Comparison of ENCODE assay signal across 15 mouse cellular contexts in genomic region chr1:151646380-151646779, GRCm38 (mm10).
A peak's percentile ranks its signal among the peaks of the same experiment; 100 is the strongest.
DNase-seq lines count a peak whose midpoint lies in the region.
"Had no signal": no experiment of that assay in that cellular context is flagged by ENCODE, and none has a peak within 500 bp of the region (broad histone marks: within the 10 kb centered on the region; RNA-seq: fewer than 3 reads in every experiment).

No protein-coding gene starts in this region.

- DNase-seq in heart, adult 11 months, result peak; percentile 45
- no peak for DNase-seq in heart, adult 9 months (ENCODE audit: low spot score in 2 of 2)
- peak; percentile 62 for DNase-seq in NIH3T3 (ENCODE audit: low read depth)
- DNase-seq in brain, adult 2 months (ENCODE audit: low read depth, low spot score), result peak; percentile 32
- DNase-seq in cerebellum, adult 9-10 months, result no peak
- no peak for DNase-seq in urinary bladder, postnatal 4 days (ENCODE audit: low spot score in 2 of 2)
- DNase-seq: adrenal gland, adult 8-10 months; adrenal gland, postnatal 14 days; adrenal gland, postnatal 36 days; cerebellum, adult 11 months; cerebellum, adult 18-20 months; cerebellum, adult 8-10 months; cerebellum, postnatal 10 days; cerebellum, postnatal 25 days; forebrain, postnatal 0 days had no signal

Comparison
In these comparisons a context has a peak if more than half of its experiments do, and no peak if none do; other contexts are left out.
1. DNase-seq: peak in heart, adult 11 months (single experiment), NIH3T3 (single experiment) and brain, adult 2 months (single experiment); none in heart, adult 9 months (0 of 2), cerebellum, adult 9-10 months (single experiment) and urinary bladder, postnatal 4 days (0 of 2).